Mouse (Mus musculus): Measurements from ENCODE around the gene Gm42715.
A peak's percentile ranks its signal among the peaks of the same experiment; 100 is the strongest.

Gene Gm42715

DNA sequence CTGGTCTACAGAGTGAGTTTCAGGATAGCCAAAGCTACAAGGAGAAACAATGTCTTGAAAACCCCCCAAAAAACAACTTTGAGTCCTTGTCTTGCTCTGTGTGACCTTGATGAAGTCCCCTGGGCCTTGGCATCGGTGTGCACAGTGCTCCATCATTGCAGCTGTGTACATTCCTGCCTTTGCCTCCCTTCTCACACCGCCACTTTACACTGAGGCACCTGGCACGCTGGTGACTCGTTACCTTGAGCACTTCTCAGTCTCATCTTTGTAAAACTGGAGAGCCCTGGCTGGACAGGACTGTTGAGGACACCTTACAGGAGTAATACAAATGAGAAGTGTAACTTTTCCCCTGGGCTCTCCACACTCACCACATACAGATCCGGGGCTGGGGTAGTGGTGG lies 67.8 kb downstream of the Gm42715 start:
- DNase-seq, result no peak

DNA sequence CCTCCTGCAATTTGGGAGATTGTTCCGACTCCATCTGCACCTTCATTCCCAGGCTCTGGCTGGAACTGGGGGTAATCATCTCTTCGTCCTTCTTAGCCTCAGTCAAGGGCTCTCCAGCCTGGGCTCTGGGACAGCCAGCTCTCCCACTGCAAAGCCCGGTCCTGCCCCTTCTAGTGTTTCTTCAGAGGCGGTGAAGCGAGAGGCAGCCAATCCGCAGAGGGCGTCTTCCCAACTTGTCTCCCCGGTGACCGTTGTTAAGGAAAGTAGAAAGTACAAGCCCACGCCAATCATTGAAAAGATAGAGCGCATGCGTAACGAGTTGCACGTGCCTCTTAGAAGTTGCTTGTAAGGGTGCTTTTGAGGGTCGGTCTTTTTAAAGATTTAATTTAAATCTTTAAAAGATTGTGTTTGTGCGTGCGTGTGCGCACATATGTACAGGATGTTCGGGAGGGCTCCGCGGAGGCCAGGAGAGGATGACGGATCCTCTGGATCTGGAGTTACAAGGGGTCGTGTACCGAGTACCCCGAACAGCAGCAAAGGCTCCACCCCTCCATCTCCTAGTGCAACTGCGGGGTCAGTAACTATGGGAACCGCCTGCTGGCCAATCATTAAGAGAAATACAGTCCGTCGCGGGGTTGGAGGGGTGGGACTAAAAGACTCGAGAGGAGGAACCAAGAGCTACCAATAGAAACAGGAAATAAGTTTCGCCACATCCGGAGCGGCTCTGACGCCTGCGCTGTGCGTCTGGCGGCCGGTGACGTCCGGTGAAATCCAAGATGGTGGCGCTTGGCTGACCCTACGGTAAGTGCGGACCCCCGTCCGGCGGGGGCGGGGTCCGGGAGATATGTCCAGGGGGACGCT lies 68.9 kb downstream of the Gm42715 start, which contains the start of the genes Ccdc189 and Rnf40:
Gene Ccdc189 (minus strand): TSS at position 585 of the 861 bp plus-strand sequence.
Gene Rnf40 (plus strand): TSS at position 757 of the 861 bp plus-strand sequence.
- DNase-seq, result peak; percentile 92

DNA sequence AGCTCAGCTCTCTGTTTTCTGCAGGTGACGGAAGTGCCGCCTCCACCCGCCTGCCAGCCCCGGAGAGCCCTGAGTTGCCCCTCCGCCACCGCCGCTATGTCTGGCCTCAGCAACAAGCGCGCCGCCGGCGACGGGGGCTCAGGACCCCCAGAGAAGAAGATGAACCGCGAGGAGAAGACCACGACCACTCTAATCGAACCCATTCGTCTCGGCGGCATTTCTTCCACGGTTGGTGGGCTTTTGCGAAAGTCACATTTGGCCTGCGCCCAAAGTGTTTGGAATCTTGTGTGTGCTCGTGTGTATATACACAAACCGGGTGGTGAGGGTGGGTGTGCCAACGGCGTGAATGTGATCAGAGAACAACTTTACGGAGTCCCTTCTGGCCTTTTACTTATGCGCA lies 69.5 kb downstream of the Gm42715 start:
- no peak for DNase-seq

DNA sequence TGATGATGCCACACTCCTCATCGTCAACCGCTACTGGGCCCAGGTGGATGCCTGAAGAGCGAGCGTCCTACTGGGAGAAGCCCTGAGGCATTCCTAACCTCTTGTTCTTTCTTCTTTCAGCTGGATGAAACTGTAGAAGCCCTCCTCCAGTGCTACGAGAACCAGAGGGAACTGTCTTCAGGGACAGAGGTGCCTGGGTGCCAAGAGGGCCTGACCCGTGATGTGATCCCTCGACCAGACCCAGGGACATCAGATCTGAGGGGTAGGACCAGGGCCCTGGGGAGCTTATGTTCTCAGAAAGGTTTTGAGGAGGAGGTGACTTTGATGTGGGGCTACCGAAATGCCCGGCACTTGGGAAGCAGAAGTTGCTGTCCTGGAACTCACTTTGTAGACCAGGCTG lies 70.3 kb downstream of the Gm42715 start:
- DNase-seq, result no peak

DNA sequence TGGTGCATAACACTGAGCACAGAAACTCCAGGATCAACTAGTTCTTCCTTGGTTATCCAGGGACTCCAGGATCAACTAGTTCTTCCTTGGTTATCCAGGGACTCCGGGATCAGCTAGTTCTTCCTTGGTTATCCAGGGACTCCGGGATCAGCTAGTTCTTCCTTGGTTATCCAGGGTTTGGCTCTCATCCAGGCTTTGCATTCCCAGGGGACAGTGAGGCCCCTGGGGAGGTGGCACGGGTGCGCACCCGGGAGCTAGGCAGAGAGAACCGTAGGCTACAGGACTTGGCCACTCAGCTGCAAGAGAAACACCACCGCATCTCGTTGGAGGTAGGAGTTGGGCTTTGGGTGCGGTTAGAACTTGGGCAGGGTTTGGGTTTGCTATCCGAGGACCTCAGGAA lies 71.7 kb downstream of the Gm42715 start:
- no peak for DNase-seq

DNA sequence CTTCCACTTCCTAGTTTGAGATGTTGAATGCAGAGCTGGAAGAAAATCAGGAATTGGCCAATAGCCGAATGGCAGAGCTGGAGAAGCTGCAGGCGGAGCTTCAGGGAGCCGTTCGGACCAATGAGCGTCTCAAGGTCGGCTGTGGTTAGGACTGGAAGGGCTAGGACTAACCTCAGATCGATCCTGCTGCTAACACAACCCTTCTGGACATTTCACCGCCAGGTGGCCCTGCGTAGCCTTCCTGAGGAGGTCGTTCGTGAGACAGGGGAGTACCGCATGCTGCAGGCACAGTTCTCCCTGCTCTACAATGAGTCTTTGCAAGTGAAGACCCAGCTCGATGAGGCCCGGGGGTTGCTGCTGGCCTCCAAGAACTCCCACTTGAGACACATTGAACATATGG lies 73.2 kb downstream of the Gm42715 start:
- DNase-seq, result no peak

DNA sequence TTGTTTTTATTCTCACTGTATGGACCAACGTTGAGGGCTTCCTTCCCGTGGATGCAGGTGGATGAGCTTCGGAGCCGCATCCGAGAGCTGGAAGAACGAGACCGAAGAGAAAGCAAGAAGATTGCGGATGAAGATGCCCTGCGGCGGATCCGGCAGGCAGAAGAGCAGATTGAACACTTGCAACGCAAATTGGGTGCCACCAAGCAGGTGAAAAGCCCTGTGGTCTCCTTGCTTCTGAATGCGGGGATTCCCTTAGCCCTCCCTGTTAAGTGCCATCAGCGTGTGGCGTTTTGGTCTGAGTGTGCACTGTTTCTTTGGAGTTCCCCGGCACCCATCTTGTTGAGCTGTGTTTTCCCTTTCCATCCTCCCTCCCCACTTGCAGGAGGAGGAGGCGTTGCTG lies 77.4 kb downstream of the Gm42715 start:
- DNase-seq, result no peak

DNA sequence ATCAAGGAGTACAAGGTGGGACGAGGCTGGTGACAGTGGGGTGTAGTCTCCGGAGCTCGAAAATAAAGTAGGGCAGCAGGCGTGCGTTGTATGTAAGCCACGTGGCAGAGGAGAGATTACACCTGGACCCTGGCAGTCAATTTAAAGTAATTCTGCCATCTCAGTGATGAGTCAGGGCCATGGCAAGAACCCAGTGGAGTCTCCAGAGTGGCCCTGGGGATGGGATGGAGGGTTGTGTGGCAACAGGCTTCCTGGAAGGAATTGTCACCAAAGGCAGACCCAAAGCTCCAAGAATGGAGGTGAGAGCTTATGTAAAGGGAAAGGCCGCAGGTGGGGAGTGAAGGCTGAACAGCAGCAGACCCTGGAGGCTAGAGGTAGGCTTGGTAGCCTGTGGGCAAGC lies 81.2 kb downstream of the Gm42715 start:
- DNase-seq, result no peak

DNA sequence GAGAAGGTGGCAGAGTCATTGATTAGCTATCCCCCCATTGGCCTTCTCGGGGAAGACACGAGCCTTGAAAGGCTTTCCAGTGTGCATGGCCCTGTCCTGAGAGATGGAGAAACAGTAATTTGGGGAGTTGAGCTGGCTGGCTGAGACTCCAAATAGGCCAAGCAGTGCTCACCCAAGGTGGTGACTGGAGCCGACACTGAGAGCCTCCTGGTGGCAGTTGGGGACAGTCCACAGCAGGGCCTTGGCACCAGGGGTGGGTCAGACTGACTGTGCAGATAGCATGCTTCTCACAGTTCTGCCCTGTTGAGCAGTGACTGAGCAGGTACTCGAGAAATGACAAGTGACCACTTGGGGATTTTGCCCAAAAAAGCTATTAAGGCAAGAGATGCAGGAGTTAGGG lies 82.4 kb downstream of the Gm42715 start:
- no peak for DNase-seq

DNA sequence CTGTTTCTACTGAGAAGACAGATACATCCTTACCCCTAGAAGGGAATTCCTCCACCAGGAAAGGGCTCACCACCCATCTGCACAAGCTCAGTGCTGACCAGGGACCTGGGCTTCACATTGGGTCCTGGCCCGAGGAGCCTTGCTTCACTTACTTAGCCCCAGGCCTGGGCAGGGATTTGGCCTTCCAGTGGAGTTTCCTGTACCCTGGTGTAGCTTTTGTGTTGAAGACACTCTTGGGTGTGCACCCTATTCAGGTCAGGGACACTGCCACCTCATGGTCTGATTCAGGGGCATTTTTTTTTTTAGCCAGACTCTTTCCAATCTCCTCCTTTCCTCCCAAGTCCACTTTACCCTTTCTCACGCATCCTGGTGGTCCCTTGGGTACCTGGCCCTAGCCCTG lies 83.5 kb downstream of the Gm42715 start:
- no peak for DNase-seq

DNA sequence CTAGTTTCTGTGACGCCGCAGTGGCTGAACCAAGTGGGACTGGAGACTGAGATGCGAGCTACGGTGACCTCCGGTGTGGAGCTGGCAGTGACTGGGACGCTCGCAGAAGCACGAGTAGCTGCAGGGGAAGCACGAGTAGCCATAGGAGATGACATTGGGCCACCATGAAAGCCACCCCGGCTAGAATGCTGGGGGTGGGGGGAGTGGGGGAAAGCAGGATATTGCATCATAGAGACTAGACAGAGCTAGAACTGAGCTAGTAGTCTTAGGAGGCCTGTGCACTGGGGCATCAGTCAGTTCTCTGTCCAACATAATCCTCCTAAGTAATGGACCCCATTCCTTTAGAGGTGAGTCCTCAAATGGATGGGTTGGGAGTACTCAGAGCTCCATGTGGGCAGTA lies 84.9 kb downstream of the Gm42715 start:
- DNase-seq, result no peak

DNA sequence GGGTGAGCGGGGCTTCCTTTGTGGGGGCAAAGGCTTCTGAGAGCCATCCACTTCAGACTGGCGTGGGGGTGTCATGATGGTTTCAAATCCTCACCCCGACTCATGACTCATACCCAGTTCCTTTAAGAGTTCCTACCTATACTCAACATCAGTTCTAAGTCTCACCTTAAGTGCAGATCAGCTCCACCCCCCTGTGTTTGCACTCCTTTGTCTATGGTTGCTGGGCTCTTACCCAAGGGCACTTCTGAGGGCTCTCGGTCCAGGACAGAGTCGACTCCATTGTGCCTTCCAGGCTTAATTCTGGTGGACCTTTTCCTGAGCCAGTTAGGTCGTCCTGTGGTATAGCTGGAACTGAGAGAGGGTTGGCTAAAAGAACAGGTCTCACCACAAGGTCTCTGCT lies 87.8 kb downstream of the Gm42715 start:
- peak; percentile 46 for DNase-seq

DNA sequence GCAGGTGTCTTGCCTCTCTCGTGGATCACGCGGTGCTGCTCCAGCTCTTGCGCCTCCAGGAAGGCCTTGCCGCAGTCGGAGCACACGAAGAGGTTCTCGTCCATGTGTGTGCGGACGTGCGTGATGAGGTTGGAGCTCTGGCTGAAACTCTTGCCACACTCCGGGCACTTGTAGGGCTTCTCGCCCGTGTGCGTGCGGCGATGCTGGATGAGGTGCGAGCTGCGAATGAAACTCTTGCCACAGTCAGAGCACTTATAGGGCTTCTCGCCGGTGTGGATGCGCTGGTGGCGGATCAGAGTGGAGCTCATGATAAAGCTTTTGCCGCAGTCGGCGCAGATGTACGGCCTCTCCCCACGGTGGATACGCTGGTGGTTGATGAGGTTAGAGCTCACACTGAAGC lies 91.6 kb downstream of the Gm42715 start:
- no peak for DNase-seq

DNA sequence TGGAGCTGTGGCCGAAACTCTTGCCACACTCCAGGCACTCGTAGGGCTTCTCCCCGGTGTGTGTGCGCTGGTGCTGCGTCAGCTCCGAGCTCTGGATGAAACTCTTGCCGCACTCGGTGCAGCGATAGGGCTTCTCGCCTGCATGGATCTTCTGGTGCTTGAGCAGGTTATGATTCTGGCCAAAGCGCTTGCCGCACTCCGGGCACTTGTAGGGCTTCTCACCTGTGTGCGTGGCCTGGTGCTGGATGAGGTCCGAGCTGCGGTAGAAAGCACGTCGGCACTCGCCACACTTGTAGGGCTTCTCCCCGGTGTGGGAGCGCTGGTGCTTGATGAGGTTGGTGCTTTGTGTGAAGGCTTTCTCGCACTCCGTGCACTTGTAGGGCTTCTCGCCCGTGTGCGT lies 92.2 kb downstream of the Gm42715 start:
- no peak for DNase-seq

DNA sequence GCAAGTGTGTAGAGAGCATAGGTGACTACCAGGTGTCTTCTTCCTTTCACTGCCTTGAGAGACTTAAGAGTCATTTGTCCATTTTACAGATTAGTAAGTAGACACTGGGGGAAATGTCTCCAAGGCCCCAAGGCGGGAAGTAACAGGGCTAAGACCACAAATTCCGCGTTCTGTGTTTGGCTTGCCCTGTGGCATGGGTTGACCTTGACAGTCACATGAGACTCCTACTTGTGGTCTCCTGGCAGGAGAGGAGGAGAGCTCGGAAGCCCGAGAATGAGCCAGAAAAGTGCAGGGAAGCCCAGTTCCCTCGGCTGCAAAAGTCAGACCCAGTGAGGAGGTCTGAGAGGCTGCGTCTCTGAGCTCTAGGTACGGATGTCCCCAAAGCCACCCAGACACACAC lies 94.1 kb downstream of the Gm42715 start:
- no peak for DNase-seq

DNA sequence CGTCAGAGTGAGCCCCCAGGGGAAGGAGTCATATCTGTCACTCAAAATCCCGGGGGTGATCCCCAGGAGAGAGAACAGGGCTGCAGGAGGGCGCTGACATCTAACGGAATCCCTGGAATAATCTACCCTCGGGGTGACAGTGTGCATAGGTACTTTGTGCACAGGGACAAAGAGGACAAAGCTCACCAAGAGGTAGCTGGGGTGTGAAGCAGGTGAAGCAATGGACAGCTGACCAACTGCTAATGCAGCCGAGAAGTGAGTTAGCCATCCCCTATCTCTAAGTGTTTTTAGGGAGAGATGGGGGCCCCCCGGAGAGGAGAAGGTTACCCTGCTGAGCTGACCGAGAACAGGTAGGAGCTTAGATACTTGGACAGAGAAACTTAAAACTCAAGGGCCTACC lies 94.7 kb downstream of the Gm42715 start:
- no peak for DNase-seq

DNA sequence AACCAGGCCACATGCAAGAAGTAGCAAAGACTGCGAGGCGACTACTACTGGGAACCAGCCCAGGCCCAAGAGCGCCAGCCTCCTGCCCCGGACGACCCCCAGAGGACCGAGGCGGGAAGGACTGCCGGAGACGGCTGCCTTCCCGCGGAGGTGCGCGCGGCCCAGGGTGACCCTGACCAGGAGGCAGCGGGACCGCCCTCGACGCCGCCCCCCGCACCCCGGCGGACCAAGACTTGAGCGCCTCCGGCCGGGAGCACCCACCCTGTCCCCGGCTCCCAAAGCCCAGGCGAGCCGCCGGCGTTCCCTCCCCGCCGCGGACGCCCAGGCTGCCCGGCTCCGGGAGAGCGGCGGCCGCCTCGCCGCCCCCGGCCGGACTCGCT lies 95.1 kb downstream of the Gm42715 start:
- DNase-seq, result peak; percentile 44

DNA sequence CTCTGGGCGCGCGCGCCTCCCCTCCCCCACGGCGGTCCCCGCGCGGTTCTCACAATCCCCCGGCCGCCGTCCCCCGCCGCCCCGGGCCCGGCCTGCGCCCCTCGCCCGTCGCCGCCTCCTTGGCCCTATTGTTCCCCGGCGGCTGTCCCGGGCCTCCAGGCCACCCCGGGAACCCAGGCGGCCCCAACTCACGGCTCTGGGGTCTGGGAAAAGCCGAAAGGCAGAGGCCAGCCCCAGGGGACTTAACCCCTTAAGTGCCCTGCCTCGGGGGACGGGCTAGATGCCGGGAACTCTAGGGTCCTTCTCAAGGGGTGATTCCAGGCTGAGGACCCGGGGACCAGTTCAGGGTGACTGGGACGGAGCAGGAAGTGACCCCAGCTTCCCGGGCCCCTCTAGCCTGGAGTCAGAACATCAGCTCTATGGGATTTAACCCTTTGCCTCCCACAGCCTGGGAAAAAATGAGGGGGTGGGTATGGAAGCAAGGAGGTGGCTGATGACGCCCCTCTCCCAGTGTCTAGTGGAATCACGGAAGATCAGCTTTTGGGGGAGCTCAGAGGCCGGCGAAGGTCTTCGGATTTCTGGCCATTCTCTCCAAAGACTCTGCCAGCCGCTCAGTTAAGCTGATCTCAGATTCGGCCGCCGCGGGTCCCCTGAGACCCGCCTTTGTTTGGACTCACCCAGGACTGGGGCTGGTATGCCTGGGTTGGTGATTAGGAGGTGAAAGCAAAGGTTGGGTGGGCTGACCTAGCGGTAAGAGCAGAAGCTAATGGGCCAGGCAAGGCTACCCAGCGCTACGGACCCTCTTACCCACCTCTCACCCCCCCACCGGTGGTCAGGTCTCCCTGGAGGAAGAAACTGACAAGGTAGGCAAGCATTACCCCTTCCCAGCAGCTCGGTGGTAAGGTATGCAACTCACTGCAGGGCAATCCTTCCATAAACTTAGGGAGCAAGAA lies 95.8 kb downstream of the Gm42715 start, which contains the start of gene Zfp629:
Gene Zfp629 (minus strand): TSS at position 907 of the 953 bp plus-strand sequence.
- DNase-seq, result peak; percentile 75

DNA sequence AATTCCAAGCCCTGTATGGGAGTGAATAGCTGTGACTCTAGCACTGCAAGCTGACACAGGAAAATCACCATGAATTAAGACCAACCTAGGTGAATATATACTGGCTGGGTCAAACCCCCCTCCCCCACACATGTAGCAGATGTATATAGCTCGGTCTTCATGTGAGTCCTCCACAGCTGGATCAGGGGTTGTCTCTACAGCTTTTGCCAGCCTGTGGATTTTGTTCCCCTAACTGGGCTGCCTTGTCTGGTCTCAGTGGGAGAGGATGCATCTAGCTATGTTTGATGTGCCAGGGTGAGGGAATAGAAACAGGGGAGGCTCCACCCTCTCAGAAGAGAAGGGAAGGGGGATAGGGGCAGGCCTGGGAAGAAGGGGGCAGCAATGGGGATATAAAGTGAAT lies 97.0 kb downstream of the Gm42715 start:
- no peak for DNase-seq
